Mouse (Mus musculus): ENCODE results near the gene Pgpep1.

GRCm38 (mm10) chr8:70629574-70630531 lies 30.3 kb downstream of the Pgpep1 start:
- TF ChIP-seq CTCF (IDR thresholded peaks at IDR 0.05; ENCODE audit: control insufficient read depth, insufficient read depth, insufficient read length) (peak; percentile 100), MAX (IDR thresholded peaks at IDR 0.05) (peak; percentile 70), USF1 (IDR thresholded peaks at IDR 0.05; ENCODE audit: low read depth) (no peak), MYOD1 (IDR thresholded peaks at IDR 0.05; ENCODE audit: control insufficient read depth, insufficient read length, low read depth) (peak; percentile 82)

All from C2C12 (cell line).